Mouse (Mus musculus) intestine, embryonic 15.5 days (tissue): ENCODE measurements around the gene Ppm1m. TPM values are rescaled to one million over a fixed set of nuclear protein-coding genes. Genes with fewer than 3 reads are reported as not detected.

Source experiments
- ATAC-seq: fragments of 200-750 bp; cut with Nextera tagmentation; 2 replicates; pipeline ENCODE4 v1.8.0; 2017; ENCODE audit warnings: moderate TSS enrichment, moderate library complexity
- H3K27ac ChIP-seq: fragments of 300-500 bp; sonication (generic); 2 replicates; pipeline ENCODE4 v1.5.1; 2015; ENCODE audit warnings: mild to moderate bottlenecking, inconsistent platforms
- H3K27me3 ChIP-seq: fragments of 300-500 bp; sonication (generic); replicated peaks from 2 replicates; pipeline ENCODE4 v1.6.1; 2015; ENCODE audit warnings: inconsistent platforms
- H3K36me3 ChIP-seq: fragments of 300-500 bp; sonication (generic); 2 replicates; pipeline ENCODE4 v1.6.1; 2015; ENCODE audit warnings: inconsistent platforms
- H3K4me1 ChIP-seq: fragments of 300-500 bp; sonication (generic); replicated peaks from 2 replicates; pipeline ENCODE4 v1.6.1; 2015; ENCODE audit warnings: inconsistent platforms
- H3K4me2 ChIP-seq: fragments of 300-500 bp; sonication (generic); replicated peaks from 2 replicates; pipeline ENCODE4 v1.6.1; 2015; ENCODE audit warnings: mild to moderate bottlenecking, inconsistent platforms
- H3K4me3 ChIP-seq: fragments of 300-500 bp; sonication (generic); replicated peaks from 2 replicates; pipeline ENCODE4 v1.5.1; 2015; ENCODE audit warnings: inconsistent platforms
- H3K9ac ChIP-seq: fragments of 300-500 bp; sonication (generic); 2 replicates; pipeline ENCODE4 v1.6.1; 2015; ENCODE audit warnings: inconsistent platforms
- H3K9me3 ChIP-seq: fragments of 300-500 bp; sonication (generic); 2 replicates; pipeline ENCODE4 v1.6.1; 2016; ENCODE audit warnings: inconsistent platforms
- WGBS: fragments of 180-500 bp; shearing (Covaris S2); methylation state at CpG from one replicate; pipeline ENCODE4 v1.1.7; 2015; 5-methylcytosine and 5-hydroxymethylcytosine counted together
- polyA plus RNA-seq: library from polyadenylated mRNA; unstranded; fragments of >200 nt; fragmentation: Nextera tagmentation; extraction: Ambion mirVana; gene quantifications from 2 replicates; pipeline ENCODE4 v1.2.1, GENCODE M21; 2015

Ppm1m gene
- polyA plus RNA-seq, 1 experiment from 2014 or later: 31.7 TPM

GRCm38 (mm10) chr9:106160426-106160825 is 39.1 kb downstream of the Ppm1m start:
- H3K9me3 ChIP-seq: no peaks in the 10 kb centered on the region
- H3K4me3 ChIP-seq: peak overlapping the region; percentile 49
- H3K36me3 ChIP-seq: no peaks in the 10 kb centered on the region
- peak overlapping the region; percentile 89 for H3K27ac ChIP-seq
- H3K9ac ChIP-seq: 0 out of 2 replicates have a peak overlapping the region, but pooled peaks have one; percentile 55
- no peaks in the 10 kb centered on the region; the same call in 1 of the 2 replicates for H3K4me1 ChIP-seq
- peak overlapping the region; percentile 60 for H3K4me2 ChIP-seq
- no peak for ATAC-seq
- no peaks in the 10 kb centered on the region for H3K27me3 ChIP-seq
- 39% methylated on average over 5 of the region's 5 CpGs for WGBS

GRCm38 (mm10) chr9:106159784-106160301 is 39.7 kb downstream of the Ppm1m start:
- Histone ChIP-seq H3K27me3 (no peaks in the 10 kb centered on the region), H3K9me3 (no peaks in the 10 kb centered on the region), H3K4me1 (no peaks in the 10 kb centered on the region; the same call in 1 of the 2 replicates), H3K36me3 (no peaks in the 10 kb centered on the region), H3K4me2 (peak overlapping the region; percentile 60), H3K4me3 (peak overlapping the region; percentile 49), H3K9ac (peak overlapping the region; percentile 55), H3K27ac (peak overlapping the region; percentile 89)
- peak; percentile 92 for ATAC-seq
- 3% methylated on average over 24 of the region's 24 CpGs for WGBS

DNA sequence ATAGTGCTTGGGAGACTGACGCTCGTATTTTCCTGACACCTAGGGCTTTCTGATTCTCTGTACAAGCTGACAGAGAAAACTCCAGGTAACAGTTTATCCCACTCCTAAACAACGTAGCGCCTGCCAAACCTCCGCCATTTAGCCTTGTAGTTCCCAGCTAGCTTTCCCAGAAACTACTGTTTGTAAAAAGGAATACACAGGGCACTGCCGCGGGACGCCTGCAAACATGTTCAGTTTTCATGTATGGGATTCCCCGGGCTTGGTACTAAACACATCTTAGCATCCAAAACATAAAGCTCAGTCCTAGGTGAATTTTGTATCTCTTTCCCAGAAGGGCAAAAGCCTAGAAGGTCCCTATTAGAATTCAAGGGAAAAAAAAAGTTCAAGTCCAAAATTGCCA is 40.3 kb downstream of the Ppm1m start:
- ATAC-seq: no peak
- Histone ChIP-seq H3K27ac (no peak overlapping the region), H3K9me3 (no peaks in the 10 kb centered on the region), H3K9ac (no peak overlapping the region), H3K36me3 (no peaks in the 10 kb centered on the region), H3K4me1 (no peaks in the 10 kb centered on the region; the same call in 1 of the 2 replicates), H3K27me3 (no peaks in the 10 kb centered on the region), H3K4me3 (no peak overlapping the region), H3K4me2 (peak overlapping the region; percentile 60)
- WGBS: 79% methylated on average over 9 of the region's 9 CpGs

DNA sequence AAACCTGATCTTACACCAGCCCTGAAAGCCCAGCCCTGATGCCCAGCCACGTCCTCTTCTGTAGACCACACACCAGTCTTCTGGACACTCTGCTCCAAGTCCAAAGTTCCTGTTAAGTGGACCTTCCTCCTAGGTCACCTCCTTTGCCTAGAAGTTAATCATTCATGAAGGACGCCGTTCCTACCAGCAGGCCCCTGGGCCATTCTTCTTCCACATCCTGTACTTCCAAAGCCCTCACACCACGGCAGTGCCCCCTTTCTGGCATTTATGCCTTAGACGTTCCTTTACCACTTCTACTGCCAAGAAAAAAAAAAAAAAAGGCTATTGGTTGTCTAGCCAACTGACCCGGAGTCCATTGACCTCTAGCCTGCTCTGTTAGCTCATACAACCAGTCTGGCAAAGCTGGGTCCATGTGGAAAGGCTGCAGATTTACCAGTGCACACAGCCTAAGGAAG is 41.5 kb downstream of the Ppm1m start, which contains the start of gene Glyctk:
Glyctk (minus strand) TSS at position 102 of the 455 bp plus-strand sequence.
- peak; percentile 36; the same call in 1 of the 2 replicates for ATAC-seq
- no peak within 1 kb of the TSS for H3K4me2 ChIP-seq

DNA sequence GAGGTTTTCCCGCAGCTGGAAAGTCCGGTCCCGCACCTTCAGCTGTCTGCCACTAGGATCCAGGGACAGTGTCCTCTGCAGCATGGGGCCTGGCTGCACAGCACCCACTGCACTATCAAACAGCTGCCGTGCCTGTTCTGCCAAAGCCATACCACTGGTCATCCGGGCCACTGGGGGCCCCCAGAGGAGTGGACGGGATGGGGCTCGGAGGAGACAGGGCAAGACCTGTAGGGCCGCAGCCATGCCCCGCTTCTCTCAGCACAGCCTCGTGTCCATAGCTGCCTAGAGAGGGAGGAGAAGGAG is 42.0 kb downstream of the Ppm1m start:
- Histone ChIP-seq H3K9ac (no peak overlapping the region), H3K36me3 (no peaks in the 10 kb centered on the region), H3K9me3 (no peaks in the 10 kb centered on the region), H3K4me3 (no peak overlapping the region), H3K27ac (no peak overlapping the region), H3K4me2 (no peak overlapping the region), H3K4me1 (no peaks in the 10 kb centered on the region; the same call in 1 of the 2 replicates), H3K27me3 (no peaks in the 10 kb centered on the region)
- ATAC-seq: no peak
- 89% methylated on average over 10 of the region's 10 CpGs for WGBS

More for the DNA sequence above, 41.5 kb downstream of the Ppm1m start, which contains the start of gene Glyctk:
- H3K9ac ChIP-seq: no peak within 1 kb of the TSS
- H3K4me3 ChIP-seq: no peak within 1 kb of the TSS
- H3K36me3 ChIP-seq: no peaks in the 10 kb centered on the region
- no peaks in the 10 kb centered on the region for H3K9me3 ChIP-seq
- H3K27ac ChIP-seq: no peak within 1 kb of the TSS
- 62% methylated on average over 6 of the region's 6 CpGs for WGBS
- H3K27me3 ChIP-seq: no peaks in the 10 kb centered on the region
- no peaks in the 10 kb centered on the region; the same call in 1 of the 2 replicates for H3K4me1 ChIP-seq

GRCm38 (mm10) chr9:106156921-106157622 is 42.5 kb downstream of the Ppm1m start:
- H3K4me1 ChIP-seq: no peaks in the 10 kb centered on the region; the same call in 1 of the 2 replicates
- WGBS: 82% methylated on average over 21 of the region's 21 CpGs
- no peak overlapping the region for H3K27ac ChIP-seq
- no peaks in the 10 kb centered on the region for H3K9me3 ChIP-seq
- no peak overlapping the region for H3K4me3 ChIP-seq
- H3K4me2 ChIP-seq: no peak overlapping the region
- H3K36me3 ChIP-seq: no peaks in the 10 kb centered on the region
- ATAC-seq: no peak
- no peak overlapping the region for H3K9ac ChIP-seq
- no peaks in the 10 kb centered on the region for H3K27me3 ChIP-seq

DNA sequence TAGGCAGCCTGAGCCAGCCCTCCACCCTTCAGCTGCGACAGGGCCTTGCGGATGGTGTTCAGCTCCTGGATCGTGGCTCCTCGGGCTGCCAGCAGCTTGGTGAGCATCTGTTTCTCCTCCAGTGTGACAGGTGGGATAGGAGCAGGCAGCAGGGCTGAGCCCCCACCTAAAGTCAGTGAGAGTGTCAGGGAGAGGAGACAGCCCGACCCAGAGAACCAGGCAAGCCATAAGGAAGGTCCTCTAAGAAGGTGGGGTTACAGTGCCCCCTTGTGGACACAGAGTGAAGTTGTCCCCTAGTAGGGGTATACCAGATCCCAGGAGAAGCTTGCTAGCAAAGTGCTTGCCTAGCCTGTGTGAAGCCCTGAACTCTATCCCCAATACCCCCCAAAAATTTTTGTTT is 43.1 kb downstream of the Ppm1m start:
- WGBS: 37% methylated on average over 5 of the region's 5 CpGs
- Histone ChIP-seq H3K27ac (no peak overlapping the region), H3K9ac (no peak overlapping the region), H3K4me3 (no peak overlapping the region), H3K36me3 (no peaks in the 10 kb centered on the region), H3K4me2 (no peak overlapping the region), H3K9me3 (no peaks in the 10 kb centered on the region), H3K4me1 (no peaks in the 10 kb centered on the region; the same call in 1 of the 2 replicates), H3K27me3 (no peaks in the 10 kb centered on the region)
- ATAC-seq: no peak

GRCm38 (mm10) chr9:106154106-106154505 is 45.4 kb downstream of the Ppm1m start:
- H3K27ac ChIP-seq: no peak overlapping the region
- no peak overlapping the region for H3K4me2 ChIP-seq
- no peaks in the 10 kb centered on the region for H3K9me3 ChIP-seq
- ATAC-seq: no peak
- peaks cover 2% of the 10 kb centered on the region; the same call in 1 of the 2 replicates for H3K4me1 ChIP-seq
- H3K36me3 ChIP-seq: no peaks in the 10 kb centered on the region
- no peak overlapping the region for H3K4me3 ChIP-seq
- peaks cover 16% of the 10 kb centered on the region for H3K27me3 ChIP-seq
- 82% methylated on average over 9 of the region's 9 CpGs for WGBS
- no peak overlapping the region for H3K9ac ChIP-seq

- H3K9ac ChIP-seq: no peak overlapping the region
- H3K36me3 ChIP-seq: no peaks in the 10 kb centered on the region
- no peaks in the 10 kb centered on the region for H3K9me3 ChIP-seq
- no peak overlapping the region for H3K27ac ChIP-seq
- H3K4me1 ChIP-seq: peaks cover 16% of the 10 kb centered on the region
- peak overlapping the region; percentile 72 for H3K4me2 ChIP-seq
- WGBS: 23% methylated on average over 10 of the region's 10 CpGs
- no peak for ATAC-seq
- H3K4me3 ChIP-seq: peak overlapping the region; percentile 33
- peaks cover 34% of the 10 kb centered on the region for H3K27me3 ChIP-seq
These were observed 50.2 kb downstream of the Ppm1m start for GRCm38 (mm10) chr9:106149399-106149754.

DNA sequence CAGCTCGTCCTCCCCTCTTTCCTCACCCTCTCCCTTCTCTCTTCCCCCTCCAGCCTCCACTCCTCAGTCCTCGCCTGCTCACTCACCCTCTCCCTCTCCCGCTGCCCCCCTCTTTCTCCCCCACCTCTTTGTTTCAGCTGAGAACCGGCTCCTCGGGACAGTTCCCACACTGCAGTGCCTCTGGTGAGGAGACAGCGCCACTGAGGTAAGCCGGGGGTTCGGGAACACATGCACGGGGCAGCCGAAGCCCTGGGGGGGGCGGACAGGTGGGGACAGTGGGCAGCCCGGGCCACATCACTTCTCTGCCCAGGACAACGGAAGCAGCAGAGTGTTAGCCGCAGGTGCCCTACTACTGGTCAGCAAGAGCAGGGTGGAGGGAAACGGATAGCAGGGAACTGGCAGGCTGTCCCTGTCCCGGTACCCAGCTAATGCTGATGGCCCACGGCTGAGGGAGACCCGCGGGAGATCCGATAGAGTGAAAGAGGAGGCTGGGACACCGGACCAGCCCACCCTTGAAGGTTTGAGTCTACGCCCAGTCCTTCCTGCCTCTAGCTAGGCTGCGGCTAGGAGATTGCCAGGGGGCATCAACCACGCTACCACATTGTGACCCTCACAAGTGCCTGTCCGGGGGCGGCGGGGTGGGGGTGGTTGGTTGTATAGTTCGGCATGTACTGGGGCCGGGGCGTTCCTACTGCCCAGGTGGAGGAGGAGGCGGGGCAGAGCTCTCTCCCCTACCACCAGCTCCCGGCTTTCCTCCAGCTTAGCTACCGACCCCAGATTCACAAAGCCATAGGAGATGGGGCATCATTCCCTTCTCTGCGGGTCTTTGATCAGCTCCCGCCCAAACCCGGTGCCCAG is 50.8 kb downstream of the Ppm1m start:
- Histone ChIP-seq H3K4me2 (peak overlapping the region; percentile 72), H3K4me1 (peaks cover 16% of the 10 kb centered on the region), H3K9ac (peak overlapping the region; percentile 26), H3K4me3 (peak overlapping the region; percentile 33), H3K9me3 (no peaks in the 10 kb centered on the region), H3K27ac (no peak overlapping the region), H3K27me3 (peaks cover 34% of the 10 kb centered on the region), H3K36me3 (no peaks in the 10 kb centered on the region)
- ATAC-seq: peak; percentile 52
- WGBS: under 1% methylated on average over 36 of the region's 36 CpGs

DNA sequence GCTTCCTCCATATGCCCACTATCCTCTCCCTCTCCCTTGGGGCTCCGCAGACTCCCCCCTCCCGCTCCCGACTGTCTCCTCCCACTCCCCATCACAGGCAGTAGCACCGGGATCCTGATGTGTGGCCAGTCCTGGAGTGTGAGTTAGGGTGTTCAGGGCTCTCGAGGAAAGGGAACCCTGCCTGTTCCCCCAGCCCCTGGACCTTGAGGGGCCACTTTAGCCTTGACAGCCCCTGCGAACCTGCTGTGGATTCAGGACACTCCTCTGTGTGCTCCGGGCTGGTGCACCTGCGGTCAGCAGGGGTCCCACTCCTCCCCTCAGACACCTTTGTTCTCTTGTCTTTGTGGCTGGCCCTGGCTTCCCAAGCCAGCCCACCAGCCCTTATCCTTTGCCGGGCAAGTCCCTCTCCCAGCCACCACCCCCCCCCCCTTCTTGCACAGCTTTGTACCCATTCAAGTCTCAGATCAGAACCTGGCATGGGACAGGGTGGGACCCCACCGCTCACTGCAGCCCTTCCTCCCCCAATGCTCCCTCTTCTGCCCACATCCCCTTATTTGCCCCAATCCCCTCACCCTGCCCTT is 51.6 kb downstream of the Ppm1m start:
- Histone ChIP-seq H3K27me3 (peaks cover 34% of the 10 kb centered on the region), H3K9me3 (no peaks in the 10 kb centered on the region), H3K4me3 (peak overlapping the region; percentile 33; the same call in 1 of the 2 replicates), H3K27ac (no peak overlapping the region), H3K4me2 (peak overlapping the region; percentile 72), H3K9ac (peak overlapping the region; percentile 26; the same call in 1 of the 2 replicates), H3K36me3 (no peaks in the 10 kb centered on the region), H3K4me1 (peaks cover 16% of the 10 kb centered on the region)
- WGBS: 5% methylated on average over 10 of the region's 10 CpGs
- peak; percentile 48; the same call in 1 of the 2 replicates for ATAC-seq

GRCm38 (mm10) chr9:106147281-106147680 is 52.3 kb downstream of the Ppm1m start:
- no peak for ATAC-seq
- peak overlapping the region; percentile 72; the same call in 1 of the 2 replicates for H3K4me2 ChIP-seq
- peaks cover 34% of the 10 kb centered on the region for H3K27me3 ChIP-seq
- H3K4me1 ChIP-seq: peaks cover 16% of the 10 kb centered on the region
- no peak overlapping the region for H3K4me3 ChIP-seq
- H3K9me3 ChIP-seq: no peaks in the 10 kb centered on the region
- no peak overlapping the region for H3K27ac ChIP-seq
- no peak overlapping the region for H3K9ac ChIP-seq
- no peaks in the 10 kb centered on the region for H3K36me3 ChIP-seq
- 27% methylated on average over 5 of the region's 5 CpGs for WGBS
